Mouse (Mus musculus): ENCODE data around the gene Gm4763. TPM values are rescaled to one million over a fixed set of nuclear protein-coding genes. Genes with fewer than 3 reads are reported as not detected.
"Not testable (repeated sequence)": the region's sequence is repeated elsewhere in the genome, so short reads cannot be mapped to it uniquely, and the experiment has no call there.

Gene Gm4763
- polyA plus RNA-seq, 1 experiment from 2014 or later = not detected

DNA sequence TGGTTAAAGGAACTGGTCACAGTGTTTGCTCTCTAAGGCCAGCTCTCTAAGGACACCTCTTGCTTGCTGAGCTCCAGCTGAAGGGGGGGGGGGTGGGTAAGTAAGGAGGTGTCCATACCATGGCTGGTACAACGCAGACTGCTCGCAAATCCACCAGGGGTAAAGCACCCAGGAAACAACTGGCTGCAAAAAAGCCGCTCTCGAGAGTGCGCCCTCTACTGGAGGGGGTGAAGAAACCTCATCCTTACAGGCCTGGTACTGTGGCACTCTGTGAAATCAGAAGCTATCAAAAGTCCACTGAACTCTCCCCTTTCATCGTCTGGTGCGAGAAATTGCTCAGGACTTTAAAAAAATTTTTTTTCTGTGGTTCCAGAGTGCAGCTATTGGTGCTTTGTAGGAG, 42.6 kb downstream of the Gm4763 start:
- H3K36me3 ChIP-seq (ENCODE audit: control insufficient read depth, insufficient read depth, low read length) = not testable (repeated sequence)

GRCm38 (mm10) chr7:24676575-24676974, 50.1 kb downstream of the Gm4763 start, which contains the start of gene Tex101:
TSS of gene Tex101 (minus strand) at chr7:24676675.
- Histone ChIP-seq H3K9me3 (ENCODE audit: control insufficient read depth, low read length) (no peaks in the 10 kb centered on the region), H3K27me3 (replicated peaks; ENCODE audit: control insufficient read depth, insufficient read depth, low read length) (no peaks in the 10 kb centered on the region), H3K4me3 (ENCODE audit: low read depth, low read length) (no peak within 1 kb of the TSS), H3K9ac (ENCODE audit: low read length) (no peak within 1 kb of the TSS), H3K4me1 (replicated peaks; ENCODE audit: control insufficient read depth, insufficient read depth, low read length) (no peaks in the 10 kb centered on the region; the same call in 1 of the 2 replicates), H3K4me2 (ENCODE audit: low read length) (no peak within 1 kb of the TSS), H3K27ac (ENCODE audit: low read depth) (no peak within 1 kb of the TSS), H3K36me3 (ENCODE audit: control insufficient read depth, insufficient read depth, low read length) (no peaks in the 10 kb centered on the region)
- WGBS = 86% methylated on average over 9 of the region's 9 CpGs
- ATAC-seq (replicated peaks; ENCODE audit: low FRiP score, low TSS enrichment, low read depth) (no peak), DNase-seq (ENCODE audit: low spot score) (no peak)

More for the DNA sequence above, 42.6 kb downstream of the Gm4763 start:
- ATAC-seq (replicated peaks; ENCODE audit: low FRiP score, low TSS enrichment, low read depth); H3K4me1 ChIP-seq (replicated peaks; ENCODE audit: control insufficient read depth, insufficient read depth, low read length); DNase-seq (ENCODE audit: low spot score); H3K9me3 ChIP-seq (ENCODE audit: control insufficient read depth, low read length); H3K4me3 ChIP-seq (ENCODE audit: low read depth, low read length); H3K27ac ChIP-seq (ENCODE audit: low read depth); H3K4me2 ChIP-seq (ENCODE audit: low read length); H3K9ac ChIP-seq (ENCODE audit: low read length); H3K27me3 ChIP-seq (replicated peaks; ENCODE audit: control insufficient read depth, insufficient read depth, low read length): not testable (repeated sequence)
- 73% methylated on average over 7 of the region's 7 CpGs for whole genome bisulfite sequencing

DNA sequence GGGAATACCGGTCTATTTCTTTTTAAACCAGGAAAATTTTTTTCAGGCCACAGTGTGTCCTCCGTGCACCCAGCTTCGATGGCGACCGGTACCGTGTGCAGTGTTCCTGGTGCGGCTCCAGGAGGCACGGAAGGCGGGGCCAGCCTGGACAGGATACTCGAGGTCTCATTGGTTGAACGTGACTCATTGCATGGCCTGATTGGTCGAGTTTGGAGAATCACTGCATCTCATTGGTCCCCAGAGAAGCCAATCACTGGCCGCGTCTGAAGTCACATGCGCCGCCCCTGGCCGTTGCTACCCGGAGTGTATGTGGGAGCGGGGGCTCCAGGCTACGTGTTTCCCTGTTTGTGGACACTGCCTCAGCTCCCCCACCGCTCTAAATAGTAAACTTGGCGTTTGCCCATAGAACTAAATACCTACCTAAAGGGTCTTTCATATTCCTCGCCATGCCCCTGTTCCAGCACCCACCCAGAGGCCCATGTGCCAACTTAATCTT, 54.7 kb downstream of the Gm4763 start:
- H3K4me1 ChIP-seq (replicated peaks; ENCODE audit: control insufficient read depth, insufficient read depth, low read length) = no peaks in the 10 kb centered on the region; the same call in 1 of the 2 replicates
- DNase-seq (ENCODE audit: low spot score) (no peak), ATAC-seq (replicated peaks; ENCODE audit: low FRiP score, low TSS enrichment, low read depth) (no peak)
- no peaks in the 10 kb centered on the region for H3K27me3 ChIP-seq (replicated peaks; ENCODE audit: control insufficient read depth, insufficient read depth, low read length)
- H3K27ac ChIP-seq (ENCODE audit: low read depth) = no peak overlapping the region
- H3K4me3 ChIP-seq (ENCODE audit: low read depth, low read length) = no peak overlapping the region
- H3K9me3 ChIP-seq (ENCODE audit: control insufficient read depth, low read length) = no peaks in the 10 kb centered on the region
- no peak overlapping the region for H3K4me2 ChIP-seq (ENCODE audit: low read length)
- 91% methylated on average over 23 of the region's 23 CpGs for WGBS
- H3K36me3 ChIP-seq (ENCODE audit: control insufficient read depth, insufficient read depth, low read length) = no peaks in the 10 kb centered on the region
- no peak overlapping the region for H3K9ac ChIP-seq (ENCODE audit: low read length)

Other genes with a start within 250 kb of the Gm4763 start
- 0.64 and 1.7 TPM in 2 replicates for gene Cadm4, start 244.9 kb downstream of the Gm4763 start, polyA plus RNA-seq (2014; fragmentation: Nextera tagmentation; extraction: Ambion mirVana)
- gene Zfp428, start 219.9 kb downstream of the Gm4763 start, polyA plus RNA-seq (2014; fragmentation: Nextera tagmentation; extraction: Ambion mirVana) = 30.3 and 33.7 TPM in 2 replicates
- gene AC161166.1, start 214.5 kb downstream of the Gm4763 start, polyA plus RNA-seq (2014; fragmentation: Nextera tagmentation; extraction: Ambion mirVana) = 0.40 and 0.46 TPM in 2 replicates
- gene Irgq, start 196.2 kb downstream of the Gm4763 start, polyA plus RNA-seq (2014; fragmentation: Nextera tagmentation; extraction: Ambion mirVana) = 6.3 and 7.3 TPM in 2 replicates
- not detected in 2 replicates for gene Pinlyp, start 180.8 kb downstream of the Gm4763 start, polyA plus RNA-seq (2014; fragmentation: Nextera tagmentation; extraction: Ambion mirVana)
- gene Xrcc1, start 180.6 kb downstream of the Gm4763 start, polyA plus RNA-seq (2014; fragmentation: Nextera tagmentation; extraction: Ambion mirVana) = 91.5 and 108 TPM in 2 replicates
- 42.9 and 46.5 TPM in 2 replicates for gene Ethe1, start 139.4 kb downstream of the Gm4763 start, polyA plus RNA-seq (2014; fragmentation: Nextera tagmentation; extraction: Ambion mirVana)
- gene Zfp575, start 139.3 kb downstream of the Gm4763 start, polyA plus RNA-seq (2014; fragmentation: Nextera tagmentation; extraction: Ambion mirVana) = 3.1 and 3.6 TPM in 2 replicates
- 0.31 and 0.38 TPM in 2 replicates for gene Phldb3, start 116.1 kb downstream of the Gm4763 start, polyA plus RNA-seq (2014; fragmentation: Nextera tagmentation; extraction: Ambion mirVana)
- gene Lypd3, start 90.4 kb downstream of the Gm4763 start, polyA plus RNA-seq (2014; fragmentation: Nextera tagmentation; extraction: Ambion mirVana) = 0.50 and 0.77 TPM in 2 replicates
- not detected in 2 replicates for gene Tex101, start 50.2 kb downstream of the Gm4763 start, polyA plus RNA-seq (2014; fragmentation: Nextera tagmentation; extraction: Ambion mirVana)
- gene BC049730, start 17.7 kb downstream of the Gm4763 start, polyA plus RNA-seq (2014; fragmentation: Nextera tagmentation; extraction: Ambion mirVana) = not detected in 2 replicates
- gene Cd177, start 33.4 kb upstream of the Gm4763 start, polyA plus RNA-seq (2014; fragmentation: Nextera tagmentation; extraction: Ambion mirVana) = 0.11 and 0.50 TPM in 2 replicates
- not detected in 2 replicates for gene Ceacam10, start 50.3 kb upstream of the Gm4763 start, polyA plus RNA-seq (2014; fragmentation: Nextera tagmentation; extraction: Ambion mirVana)
- gene Gm9844, start 135.3 kb upstream of the Gm4763 start, polyA plus RNA-seq (2014; fragmentation: Nextera tagmentation; extraction: Ambion mirVana) = 14.2 and 16.7 TPM in 2 replicates
- not detected in 2 replicates for gene Lypd4, start 143.0 kb upstream of the Gm4763 start, polyA plus RNA-seq (2014; fragmentation: Nextera tagmentation; extraction: Ambion mirVana)
- gene Dmrtc2, start 143.1 kb upstream of the Gm4763 start, polyA plus RNA-seq (2014; fragmentation: Nextera tagmentation; extraction: Ambion mirVana) = not detected in 2 replicates
- gene Rps19, start 157.5 kb upstream of the Gm4763 start, polyA plus RNA-seq (2014; fragmentation: Nextera tagmentation; extraction: Ambion mirVana) = 3,468 and 3,555 TPM in 2 replicates
- gene Cd79a, start 170.5 kb upstream of the Gm4763 start, polyA plus RNA-seq (2014; fragmentation: Nextera tagmentation; extraction: Ambion mirVana) = 0.28 and 0.32 TPM in 2 replicates
- 80.6 and 85.3 TPM in 2 replicates for gene Arhgef1, start 176.0 kb upstream of the Gm4763 start, polyA plus RNA-seq (2014; fragmentation: Nextera tagmentation; extraction: Ambion mirVana)
- not detected in 2 replicates for gene Gm4881, start 217.6 kb upstream of the Gm4763 start, polyA plus RNA-seq (2014; fragmentation: Nextera tagmentation; extraction: Ambion mirVana)
- gene Rabac1, start 245.8 kb upstream of the Gm4763 start, polyA plus RNA-seq (2014; fragmentation: Nextera tagmentation; extraction: Ambion mirVana) = 164 TPM in 2 replicates

All from intestine, embryonic 14.5 days (tissue).